ENCODE assay signal across 30 mouse cellular contexts in the genomic region with DNA sequence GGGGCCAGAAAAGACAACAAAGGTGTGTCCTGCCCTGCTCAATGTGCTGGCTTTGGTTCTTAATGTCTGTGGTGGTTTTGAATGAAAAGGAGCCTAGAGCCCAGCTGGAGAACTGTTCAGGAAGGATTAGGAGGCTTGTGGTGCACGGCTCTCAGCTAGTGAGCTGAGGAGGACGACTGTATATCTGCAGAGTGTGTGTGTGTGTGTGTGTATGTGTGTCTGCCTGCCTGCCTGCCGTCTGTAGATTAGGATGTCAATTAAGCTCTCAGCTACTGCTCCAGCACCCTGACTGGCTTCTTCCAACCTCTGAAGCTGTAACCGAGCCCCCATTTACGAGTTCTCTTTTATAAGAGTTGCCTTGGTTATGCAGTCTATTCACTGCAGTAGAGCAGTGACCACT.
DNase-seq lines count a peak whose midpoint lies in the region; ATAC-seq lines count a peak whose summit lies in the region.
"Had no signal": no experiment of that assay in that cellular context is flagged by ENCODE, and none has a peak within 500 bp of the region (broad histone marks: within the 10 kb centered on the region; RNA-seq: fewer than 3 reads in every experiment).

No protein-coding gene starts in this region.

- H3K27me3 ChIP-seq in midbrain, embryonic 11.5 days (ENCODE audit: control insufficient read depth, insufficient read depth, low read length) = no peaks in the 10 kb centered on the region
- no peaks in the 10 kb centered on the region for H3K27me3 ChIP-seq in midbrain, embryonic 15.5 days (replicated peaks)
- no peaks in the 10 kb centered on the region for H3K27me3 ChIP-seq in liver, embryonic 13.5 days
- H3K27me3 ChIP-seq: embryonic facial prominence, embryonic 15.5 days; heart, embryonic 12.5 days; limb, embryonic 15.5 days; neural tube, embryonic 13.5 days; stomach, embryonic 15.5 days had no signal

- no peak overlapping the region for H3K4me2 ChIP-seq in midbrain, embryonic 11.5 days
- no peak overlapping the region for H3K4me2 ChIP-seq in midbrain, embryonic 15.5 days
- H3K4me2 ChIP-seq in liver, embryonic 13.5 days = no peak overlapping the region
- H3K4me2 ChIP-seq: embryonic facial prominence, embryonic 15.5 days; heart, embryonic 12.5 days; hindbrain, embryonic 14.5 days; limb, embryonic 15.5 days; neural tube, embryonic 13.5 days; stomach, embryonic 15.5 days had no signal

- H3K27ac ChIP-seq in midbrain, embryonic 11.5 days (ENCODE audit: low read depth, low read length) = no peak overlapping the region
- H3K27ac ChIP-seq in midbrain, embryonic 15.5 days = no peak overlapping the region
- no peak overlapping the region for H3K27ac ChIP-seq in liver, embryonic 13.5 days
- H3K27ac ChIP-seq: embryonic facial prominence, embryonic 10.5 days; embryonic facial prominence, embryonic 15.5 days; heart, adult 2 months; hindbrain, embryonic 14.5 days; limb, embryonic 10.5 days; limb, embryonic 15.5 days; neural tube, embryonic 13.5 days; stomach, embryonic 15.5 days had no signal

- no peaks in the 10 kb centered on the region for H3K36me3 ChIP-seq in midbrain, embryonic 11.5 days (ENCODE audit: control insufficient read depth, insufficient read depth, low read length)
- no peaks in the 10 kb centered on the region for H3K36me3 ChIP-seq in midbrain, embryonic 15.5 days (replicated peaks)
- H3K36me3 ChIP-seq in liver, embryonic 13.5 days = no peaks in the 10 kb centered on the region
- H3K36me3 ChIP-seq: embryonic facial prominence, embryonic 10.5 days; embryonic facial prominence, embryonic 15.5 days; heart, embryonic 12.5 days; limb, embryonic 10.5 days; limb, embryonic 15.5 days; neural tube, embryonic 13.5 days; stomach, embryonic 15.5 days had no signal

- H3K4me1 ChIP-seq in midbrain, embryonic 11.5 days (ENCODE audit: control insufficient read depth, insufficient read depth, low read length) = peaks cover 2% of the 10 kb centered on the region; the same call in 1 of the 2 replicates
- H3K4me1 ChIP-seq in midbrain, embryonic 15.5 days = peaks cover 12% of the 10 kb centered on the region
- peaks cover 25% of the 10 kb centered on the region for H3K4me1 ChIP-seq in liver, embryonic 13.5 days (replicated peaks)

- H3K9ac ChIP-seq in midbrain, embryonic 11.5 days (ENCODE audit: low read length) = no peak overlapping the region
- H3K9ac ChIP-seq in midbrain, embryonic 15.5 days = no peak overlapping the region
- H3K9ac ChIP-seq in liver, embryonic 13.5 days = no peak overlapping the region
- H3K9ac ChIP-seq: embryonic facial prominence, embryonic 15.5 days; heart, embryonic 12.5 days; hindbrain, embryonic 14.5 days; limb, embryonic 15.5 days; neural tube, embryonic 13.5 days; stomach, embryonic 15.5 days had no signal

- 43% methylated on average over 5 of the region's 5 CpGs for WGBS in midbrain, embryonic 11.5 days
- WGBS in midbrain, embryonic 15.5 days = 26% methylated on average over 5 of the region's 5 CpGs
- WGBS in liver, embryonic 13.5 days (ENCODE audit: insufficient replicate concordance) = 36% methylated on average over 5 of the region's 5 CpGs

- no peak for DNase-seq in frontal cortex, postnatal 10 days (ENCODE audit: low spot score in 2 of 2)
- DNase-seq in midbrain, embryonic 11.5 days (ENCODE audit: low spot score, missing footprints) = peak; percentile 72
- DNase-seq in liver, embryonic 13.5 days = no peak
- DNase-seq in neural tube, embryonic 10.5 days (ENCODE audit: extremely low spot score, low spot score) = peak; percentile 6
- DNase-seq in adrenal gland, adult 2 months = no peak
- DNase-seq in lung, postnatal 10 days = no peak
- DNase-seq: adrenal gland, postnatal 36 days; cerebellum, adult 2 months; cerebellum, postnatal 14 days; heart, adult 2 months; heart, postnatal 4 days; kidney, adult 9 months; kidney, postnatal 10 days; layer of hippocampus, postnatal 36 days; lung, adult 2 months; lung, postnatal 14 days; retina, postnatal 1 day; right cerebral cortex, postnatal 25 days had no signal

- peak; percentile 33; the same call in 1 of the 2 replicates for ATAC-seq in frontal cortex, adult (ENCODE audit: low TSS enrichment)
- peak; percentile 31; the same call in 1 of the 2 replicates for ATAC-seq in midbrain, embryonic 11.5 days (ENCODE audit: low FRiP score)
- ATAC-seq in midbrain, embryonic 15.5 days (replicated peaks) = no peak
- 0 out of 2 replicates have a peak, but pooled peaks have one; percentile 44 for ATAC-seq in liver, embryonic 13.5 days (ENCODE audit: low read depth)
- ATAC-seq: CD4-positive, CD25-positive, alpha-beta regulatory T cell, adult 4 months; intestine, postnatal 0 days had no signal

- H3K9me3 ChIP-seq in midbrain, embryonic 11.5 days (ENCODE audit: control insufficient read depth, low read length) = no peaks in the 10 kb centered on the region
- no peaks in the 10 kb centered on the region for H3K9me3 ChIP-seq in midbrain, embryonic 15.5 days
- no peaks in the 10 kb centered on the region for H3K9me3 ChIP-seq in liver, embryonic 13.5 days (replicated peaks)
- H3K9me3 ChIP-seq: embryonic facial prominence, embryonic 10.5 days; embryonic facial prominence, embryonic 15.5 days; heart, embryonic 12.5 days; limb, embryonic 10.5 days; limb, embryonic 15.5 days; neural tube, embryonic 13.5 days; stomach, embryonic 15.5 days had no signal

- no peak overlapping the region for H3K4me3 ChIP-seq in midbrain, embryonic 11.5 days (ENCODE audit: low read depth, low read length)
- no peak overlapping the region for H3K4me3 ChIP-seq in midbrain, embryonic 15.5 days
- no peak overlapping the region for H3K4me3 ChIP-seq in liver, embryonic 13.5 days (replicated peaks)
- H3K4me3 ChIP-seq: embryonic facial prominence, embryonic 10.5 days; embryonic facial prominence, embryonic 15.5 days; heart, adult 2 months; heart, embryonic 12.5 days; limb, embryonic 10.5 days; limb, embryonic 15.5 days; neural tube, embryonic 13.5 days; stomach, embryonic 15.5 days had no signal

Comparison
In these comparisons a context has a peak if more than half of its experiments do, and no peak if none do; other contexts are left out.
1. DNase-seq: peak in midbrain, embryonic 11.5 days (single experiment) and neural tube, embryonic 10.5 days (single experiment); none in frontal cortex, postnatal 10 days (0 of 2), liver, embryonic 13.5 days (single experiment), adrenal gland, adult 2 months (single experiment) and lung, postnatal 10 days (single experiment).